Mouse (Mus musculus): ENCODE data around the gene Gm11042. TPM values are rescaled to one million over a fixed set of nuclear protein-coding genes. Genes with fewer than 3 reads are reported as not detected.

Gm11042 gene
- total and polyA plus RNA-seq, 2 experiments = not detected

- Histone ChIP-seq H3K4me1 (ENCODE audit: control insufficient read depth, insufficient read depth, low read length) (no peaks in the 10 kb centered on the region), H3K27me3 (ENCODE audit: control insufficient read depth, insufficient read depth, low read length) (no peaks in the 10 kb centered on the region), H3K79me2 (ENCODE audit: control insufficient read depth, insufficient read depth, low read length) (no peaks in the 10 kb centered on the region), H3K4me3 (ENCODE audit: insufficient read depth, low read depth, low read length) (no peak overlapping the region), H3K27ac (replicated peaks; ENCODE audit: insufficient read depth, low read depth, low read length) (no peak overlapping the region), H3K36me3 (ENCODE audit: control insufficient read depth, insufficient read depth, low read length) (no peaks in the 10 kb centered on the region), H3K9ac (ENCODE audit: low read depth, low read length) (no peak overlapping the region)
- DNase-seq (ENCODE audit: extremely low read depth, low read depth, low spot score) = no peak
- WGBS = 76% methylated on average over 5 of the region's 5 CpGs
- no peak for TF ChIP-seq CTCF (IDR thresholded peaks at IDR 0.05; ENCODE audit: low read depth, low read length)
- no peak for TF ChIP-seq POLR2A (IDR thresholded peaks at IDR 0.05; ENCODE audit: extremely low read depth, insufficient read depth, low read length)
These were observed 5.8 kb upstream of the Gm11042 start for GRCm38 (mm10) chr12:74321981-74322380.

- no peak overlapping the region for H3K9ac ChIP-seq (ENCODE audit: low read depth, low read length)
- H3K4me1 ChIP-seq (ENCODE audit: control insufficient read depth, insufficient read depth, low read length) = 0 out of 2 replicates have a peak, but pooled peaks cover 2% of the 10 kb centered on the region
- DNase-seq (ENCODE audit: extremely low read depth, low read depth, low spot score) = peak; percentile 45
- H3K79me2 ChIP-seq (ENCODE audit: control insufficient read depth, insufficient read depth, low read length) = no peaks in the 10 kb centered on the region
- no peak overlapping the region for H3K4me3 ChIP-seq (ENCODE audit: insufficient read depth, low read depth, low read length)
- no peak overlapping the region for H3K27ac ChIP-seq (replicated peaks; ENCODE audit: insufficient read depth, low read depth, low read length)
- 9% methylated on average over 10 of the region's 10 CpGs for WGBS
- TF ChIP-seq POLR2A (IDR thresholded peaks at IDR 0.05; ENCODE audit: extremely low read depth, insufficient read depth, low read length) (no peak), CTCF (IDR thresholded peaks at IDR 0.05; ENCODE audit: low read depth, low read length) (peak; percentile 75)
- no peaks in the 10 kb centered on the region for H3K27me3 ChIP-seq (ENCODE audit: control insufficient read depth, insufficient read depth, low read length)
- no peaks in the 10 kb centered on the region for H3K36me3 ChIP-seq (ENCODE audit: control insufficient read depth, insufficient read depth, low read length)
These were observed 4.1 kb upstream of the Gm11042 start for GRCm38 (mm10) chr12:74320318-74320717.

GRCm38 (mm10) chr12:74316989-74317759 is 980 bp upstream of the Gm11042 start:
- Histone ChIP-seq H3K36me3 (ENCODE audit: control insufficient read depth, insufficient read depth, low read length) (no peaks in the 10 kb centered on the region), H3K79me2 (ENCODE audit: control insufficient read depth, insufficient read depth, low read length) (no peaks in the 10 kb centered on the region), H3K27ac (replicated peaks; ENCODE audit: insufficient read depth, low read depth, low read length) (no peak overlapping the region), H3K9ac (ENCODE audit: low read depth, low read length) (peak overlapping the region; percentile 39; the same call in 1 of the 2 replicates), H3K4me1 (ENCODE audit: control insufficient read depth, insufficient read depth, low read length) (0 out of 2 replicates have a peak, but pooled peaks cover 2% of the 10 kb centered on the region), H3K27me3 (ENCODE audit: control insufficient read depth, insufficient read depth, low read length) (no peaks in the 10 kb centered on the region), H3K4me3 (ENCODE audit: insufficient read depth, low read depth, low read length) (peak overlapping the region; percentile 37; the same call in 1 of the 2 replicates)
- peak; percentile 62 for DNase-seq (ENCODE audit: extremely low read depth, low read depth, low spot score)
- 15% methylated on average over 15 of the region's 15 CpGs for WGBS
- TF ChIP-seq POLR2A (IDR thresholded peaks at IDR 0.05; ENCODE audit: extremely low read depth, insufficient read depth, low read length) = no peak
- peak; percentile 74 for TF ChIP-seq CTCF (IDR thresholded peaks at IDR 0.05; ENCODE audit: low read depth, low read length)

- H3K4me3 ChIP-seq (ENCODE audit: insufficient read depth, low read depth, low read length) = no peak overlapping the region
- no peaks in the 10 kb centered on the region for H3K79me2 ChIP-seq (ENCODE audit: control insufficient read depth, insufficient read depth, low read length)
- H3K36me3 ChIP-seq (ENCODE audit: control insufficient read depth, insufficient read depth, low read length) = no peaks in the 10 kb centered on the region
- 0 out of 2 replicates have a peak, but pooled peaks cover 2% of the 10 kb centered on the region for H3K4me1 ChIP-seq (ENCODE audit: control insufficient read depth, insufficient read depth, low read length)
- DNase-seq (ENCODE audit: extremely low read depth, low read depth, low spot score) = no peak
- no peaks in the 10 kb centered on the region for H3K27me3 ChIP-seq (ENCODE audit: control insufficient read depth, insufficient read depth, low read length)
- 64% methylated on average over 2 of the region's 2 CpGs for WGBS
- no peak overlapping the region for H3K27ac ChIP-seq (replicated peaks; ENCODE audit: insufficient read depth, low read depth, low read length)
- H3K9ac ChIP-seq (ENCODE audit: low read depth, low read length) = no peak overlapping the region
- TF ChIP-seq POLR2A (IDR thresholded peaks at IDR 0.05; ENCODE audit: extremely low read depth, insufficient read depth, low read length) (no peak), CTCF (IDR thresholded peaks at IDR 0.05; ENCODE audit: low read depth, low read length) (no peak)
These were observed 973 bp downstream of the Gm11042 start for GRCm38 (mm10) chr12:74315221-74315620.

GRCm38 (mm10) chr12:74312611-74313010 is 3.6 kb downstream of the Gm11042 start:
- no peak for DNase-seq (ENCODE audit: extremely low read depth, low read depth, low spot score)
- WGBS = 82% methylated on average over 3 of the region's 3 CpGs
- Histone ChIP-seq H3K9ac (ENCODE audit: low read depth, low read length) (no peak overlapping the region), H3K4me3 (ENCODE audit: insufficient read depth, low read depth, low read length) (no peak overlapping the region), H3K27me3 (ENCODE audit: control insufficient read depth, insufficient read depth, low read length) (no peaks in the 10 kb centered on the region), H3K36me3 (ENCODE audit: control insufficient read depth, insufficient read depth, low read length) (no peaks in the 10 kb centered on the region), H3K79me2 (ENCODE audit: control insufficient read depth, insufficient read depth, low read length) (no peaks in the 10 kb centered on the region), H3K4me1 (ENCODE audit: control insufficient read depth, insufficient read depth, low read length) (0 out of 2 replicates have a peak, but pooled peaks cover 2% of the 10 kb centered on the region), H3K27ac (replicated peaks; ENCODE audit: insufficient read depth, low read depth, low read length) (no peak overlapping the region)
- TF ChIP-seq CTCF (IDR thresholded peaks at IDR 0.05; ENCODE audit: low read depth, low read length) (no peak), POLR2A (IDR thresholded peaks at IDR 0.05; ENCODE audit: extremely low read depth, insufficient read depth, low read length) (no peak)

Measured in liver, adult 2 months (tissue).